Mouse (Mus musculus): ENCODE results near the gene Zfp804a.

Zfp804a gene

GRCm38 (mm10) chr2:82053185-82053891 lies at the start of gene Zfp804a:
Gene Zfp804a, plus strand, starts transcription at chr2:82053222.
- no peak for DNase-seq

- DNase-seq, result no peak
Measured at GRCm38 (mm10) chr2:82051635-82052034, 1.4 kb upstream of the Zfp804a start.

- no peak for DNase-seq
Measured at GRCm38 (mm10) chr2:82052338-82053184, 461 bp upstream of the Zfp804a start.

- no peak for DNase-seq
Measured at GRCm38 (mm10) chr2:82054446-82054845, 1.4 kb downstream of the Zfp804a start.

GRCm38 (mm10) chr2:82064671-82065070 lies 11.6 kb downstream of the Zfp804a start:
- DNase-seq, result no peak

- DNase-seq, result no peak
Measured at GRCm38 (mm10) chr2:82067912-82068311, 14.9 kb downstream of the Zfp804a start.

GRCm38 (mm10) chr2:82069172-82069571 lies 16.1 kb downstream of the Zfp804a start:
- no peak for DNase-seq

GRCm38 (mm10) chr2:82076883-82077282 lies 23.9 kb downstream of the Zfp804a start:
- no peak for DNase-seq

GRCm38 (mm10) chr2:82078287-82078994 lies 25.4 kb downstream of the Zfp804a start:
- no peak for DNase-seq

- no peak for DNase-seq
Measured at GRCm38 (mm10) chr2:82080678-82081077, 27.7 kb downstream of the Zfp804a start.

GRCm38 (mm10) chr2:82113148-82113547 lies 60.1 kb downstream of the Zfp804a start:
- no peak for DNase-seq

GRCm38 (mm10) chr2:82113650-82114049 lies 60.6 kb downstream of the Zfp804a start:
- no peak for DNase-seq

GRCm38 (mm10) chr2:82119577-82119976 lies 66.6 kb downstream of the Zfp804a start:
- DNase-seq, result no peak

GRCm38 (mm10) chr2:82178693-82179092 lies 125.7 kb downstream of the Zfp804a start:
- no peak for DNase-seq

GRCm38 (mm10) chr2:82181010-82181409 lies 128.0 kb downstream of the Zfp804a start:
- DNase-seq, result no peak

GRCm38 (mm10) chr2:82199901-82200300 lies 146.9 kb downstream of the Zfp804a start:
- no peak for DNase-seq

GRCm38 (mm10) chr2:82200616-82201015 lies 147.6 kb downstream of the Zfp804a start:
- no peak for DNase-seq

GRCm38 (mm10) chr2:82210605-82211004 lies 157.6 kb downstream of the Zfp804a start:
- DNase-seq, result no peak

- DNase-seq, result no peak
Measured at GRCm38 (mm10) chr2:82211972-82212371, 158.9 kb downstream of the Zfp804a start.

- no peak for DNase-seq
Measured at GRCm38 (mm10) chr2:82217873-82218272, 164.9 kb downstream of the Zfp804a start.

- no peak for DNase-seq
Measured at GRCm38 (mm10) chr2:82246020-82246419, 193.0 kb downstream of the Zfp804a start.

GRCm38 (mm10) chr2:82246902-82247522 lies 194.0 kb downstream of the Zfp804a start:
- no peak for DNase-seq

GRCm38 (mm10) chr2:82253382-82253781 lies 200.4 kb downstream of the Zfp804a start:
- no peak for DNase-seq

All from B cell, adult 2 months (primary cell).